ENCODE assay signal across 8 mouse cellular contexts in the genomic region with DNA sequence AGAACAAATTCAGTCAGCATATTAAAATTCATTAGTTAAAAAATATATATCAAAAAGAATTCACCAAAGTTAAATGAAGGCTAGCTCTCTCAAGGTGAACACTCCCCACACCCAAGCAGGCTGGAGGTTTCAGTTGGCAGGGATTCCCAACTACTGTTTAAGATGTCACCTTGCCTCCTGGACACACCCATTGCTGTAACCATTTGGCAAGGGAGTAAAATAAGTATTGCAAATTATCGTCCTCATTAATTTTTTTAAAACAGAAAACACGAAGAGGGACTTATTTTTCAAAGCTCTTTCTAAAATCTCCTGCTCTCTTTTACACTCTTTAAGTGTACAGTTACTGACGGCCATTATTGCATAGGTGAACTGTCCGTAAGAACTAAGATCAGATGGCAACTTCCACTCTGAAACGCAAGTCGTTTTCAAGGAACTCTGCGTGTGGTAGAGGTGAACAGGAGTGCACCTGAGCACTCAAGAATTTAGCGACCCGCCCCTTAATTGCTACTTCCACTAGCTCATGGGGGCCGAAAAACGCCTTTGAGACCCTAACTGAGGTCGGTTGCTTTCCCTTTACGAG. TPM values are rescaled to one million over a fixed set of nuclear protein-coding genes. Genes with fewer than 3 reads are reported as not detected.
DNase-seq lines count a peak whose midpoint lies in the region; ATAC-seq and TF ChIP-seq lines count a peak whose summit lies in the region.

No protein-coding gene starts in this region.

- no peak for TF ChIP-seq POLR2A in limb, embryonic 14.5 days (IDR thresholded peaks at IDR 0.05; ENCODE audit: borderline replicate concordance, extremely low read depth, insufficient read depth, insufficient read length)

- peak; percentile 24 to 66 for DNase-seq in adrenal gland, adult (ENCODE audit: inconsistent age in 2 of 2, low spot score in 1 of 2)
- DNase-seq in adrenal gland, adult 18-20 months (ENCODE audit: low spot score in 2 of 2), result no peak
- DNase-seq in ES-CJ7 (ENCODE audit: low read depth, low spot score), result peak; percentile 71
- DNase-seq in limb, embryonic 14.5 days (ENCODE audit: low spot score), result no peak
- DNase-seq in left cerebral cortex, postnatal 4 days, result no peak
- DNase-seq in layer of hippocampus, adult 8-10 months (ENCODE audit: low spot score in 2 of 2), result no peak

- no peaks in the 10 kb centered on the region for H3K9me3 ChIP-seq in forebrain, embryonic 15.5 days
- H3K9me3 ChIP-seq in limb, embryonic 14.5 days (ENCODE audit: control insufficient read depth, low read length), result no peaks in the 10 kb centered on the region
- H3K9me3 ChIP-seq in neural tube, embryonic 13.5 days, result no peaks in the 10 kb centered on the region

- peaks cover 49% of the 10 kb centered on the region for H3K4me1 ChIP-seq in forebrain, embryonic 15.5 days
- H3K4me1 ChIP-seq in limb, embryonic 14.5 days (ENCODE audit: control insufficient read depth, insufficient read depth, low read length), result peaks cover 28% of the 10 kb centered on the region
- H3K4me1 ChIP-seq in neural tube, embryonic 13.5 days (replicated peaks), result peaks cover 49% of the 10 kb centered on the region

- peak overlapping the region; percentile 99 for H3K27ac ChIP-seq in forebrain, embryonic 15.5 days (replicated peaks)
- peak overlapping the region; percentile 97; the same call in 1 of the 2 replicates for H3K27ac ChIP-seq in limb, embryonic 14.5 days (replicated peaks; ENCODE audit: low read depth, low read length)
- peak overlapping the region; percentile 100 for H3K27ac ChIP-seq in neural tube, embryonic 13.5 days (replicated peaks)

- H3K4me2 ChIP-seq in forebrain, embryonic 15.5 days (replicated peaks), result peak overlapping the region; percentile 70
- peak overlapping the region; percentile 63 for H3K4me2 ChIP-seq in limb, embryonic 14.5 days (replicated peaks; ENCODE audit: low read depth, low read length, severe bottlenecking)
- peak overlapping the region; percentile 96 for H3K4me2 ChIP-seq in neural tube, embryonic 13.5 days

- no peak for ATAC-seq in forebrain, embryonic 15.5 days (replicated peaks)
- no peak for ATAC-seq in limb, embryonic 14.5 days (ENCODE audit: low FRiP score, low read depth)
- ATAC-seq in neural tube, embryonic 13.5 days (ENCODE audit: low read depth), result no peak

- peak overlapping the region; percentile 96 for H3K4me3 ChIP-seq in forebrain, embryonic 15.5 days
- H3K4me3 ChIP-seq in limb, embryonic 14.5 days (replicated peaks; ENCODE audit: low read length), result peak overlapping the region; percentile 86
- peak overlapping the region; percentile 93 for H3K4me3 ChIP-seq in neural tube, embryonic 13.5 days

- H3K27me3 ChIP-seq in forebrain, embryonic 15.5 days, result no peaks in the 10 kb centered on the region
- H3K27me3 ChIP-seq in limb, embryonic 14.5 days (ENCODE audit: control insufficient read depth, insufficient read depth, low read length), result no peaks in the 10 kb centered on the region
- no peaks in the 10 kb centered on the region for H3K27me3 ChIP-seq in neural tube, embryonic 13.5 days

- WGBS in forebrain, embryonic 15.5 days, result under 1% methylated on average over 13 of the region's 13 CpGs
- 0% methylated on average over 13 of the region's 13 CpGs for WGBS in limb, embryonic 14.5 days
- WGBS in neural tube, embryonic 13.5 days, result 0% methylated on average over 13 of the region's 13 CpGs

- intact Hi-C loops in left cerebral cortex, postnatal 4 days (cut with DNase I), result loop anchor here (5.0 kb wide), 1 partner anchor 128 kb away; no protein-coding TSS in a partner anchor

- peak overlapping the region; percentile 100 for H3K9ac ChIP-seq in forebrain, embryonic 15.5 days (replicated peaks)
- peak overlapping the region; percentile 96 for H3K9ac ChIP-seq in limb, embryonic 14.5 days (ENCODE audit: low read depth, low read length, severe bottlenecking)
- H3K9ac ChIP-seq in neural tube, embryonic 13.5 days, result peak overlapping the region; percentile 100

- no peaks in the 10 kb centered on the region for H3K36me3 ChIP-seq in forebrain, embryonic 15.5 days
- H3K36me3 ChIP-seq in limb, embryonic 14.5 days (ENCODE audit: control insufficient read depth, insufficient read depth, low read length), result peaks cover 9% of the 10 kb centered on the region
- no peaks in the 10 kb centered on the region for H3K36me3 ChIP-seq in neural tube, embryonic 13.5 days

RNA-seq across cellular contexts. Expression of a gene that starts 1.3 kb away (rescaled TPM):
- 100 to 1,000 TPM; 343 to 481 TPM for total RNA-seq in adrenal gland, adult 18-20 months (2021)
- 1,787 and 1,813 TPM in 2 replicates for polyA plus RNA-seq in forebrain, embryonic 15.5 days (2015; fragmentation: Nextera tagmentation; extraction: Ambion mirVana)
- polyA plus RNA-seq in limb, embryonic 14.5 days (2012; rRNA removed), result 385 and 537 TPM in 2 replicates
- 933 and 956 TPM in 2 replicates for polyA plus RNA-seq in limb, embryonic 14.5 days (2014; fragmentation: Nextera tagmentation; extraction: Ambion mirVana)
- polyA plus RNA-seq in neural tube, embryonic 13.5 days (2015; fragmentation: Nextera tagmentation; extraction: Ambion mirVana), result 2,810 and 2,954 TPM in 2 replicates
- 1,000 to 10,000 TPM; 1,837 to 1,937 TPM for total RNA-seq in left cerebral cortex, postnatal 4 days (2021)
- 1,000 to 10,000 TPM; 1,941 to 2,151 (median 2,040) TPM for total RNA-seq in layer of hippocampus, adult 8-10 months (2022)

RNA-seq across cellular contexts. Expression of a gene that starts 17.9 kb away (rescaled TPM):
- not detected for total RNA-seq in adrenal gland, adult 18-20 months (2021)
- not detected in 2 replicates for polyA plus RNA-seq in forebrain, embryonic 15.5 days (2015; fragmentation: Nextera tagmentation; extraction: Ambion mirVana)
- polyA plus RNA-seq in limb, embryonic 14.5 days (2012; rRNA removed), result not detected in 2 replicates
- polyA plus RNA-seq in limb, embryonic 14.5 days (2014; fragmentation: Nextera tagmentation; extraction: Ambion mirVana), result not detected in 2 replicates
- polyA plus RNA-seq in neural tube, embryonic 13.5 days (2015; fragmentation: Nextera tagmentation; extraction: Ambion mirVana), result 0.78 TPM in 1 of 2 replicates, not detected in the other
- not detected for total RNA-seq in left cerebral cortex, postnatal 4 days (2021)
- not detected for total RNA-seq in layer of hippocampus, adult 8-10 months (2022)

Comparison
In these comparisons a context has a peak if more than half of its experiments do, and no peak if none do; other contexts are left out.
1. DNase-seq: peak in adrenal gland, adult (2 of 2) and ES-CJ7 (single experiment); none in adrenal gland, adult 18-20 months (0 of 2), limb, embryonic 14.5 days (single experiment), left cerebral cortex, postnatal 4 days (single experiment) and layer of hippocampus, adult 8-10 months (0 of 2).
2. Peak in every context shown above with its lines, with median percentiles within 50 percentile points of each other: H3K27ac ChIP-seq, H3K4me2 ChIP-seq, H3K4me3 ChIP-seq and H3K9ac ChIP-seq.